Mouse (Mus musculus): ENCODE results near the gene Defb18.

GRCm38 (mm10) chr1:18223385-18223945 is 13.8 kb downstream of the Defb18 start:
- TF ChIP-seq POLR2A (IDR thresholded peaks at IDR 0.05; ENCODE audit: low read depth, low read length) (no peak), CTCF (IDR thresholded peaks at IDR 0.05; ENCODE audit: borderline replicate concordance, insufficient read depth, low read length) (no peak)
